Mouse (Mus musculus) 3T3-L1 (cell line): Measurements from ENCODE around the gene Terb1.

Experiments used
- DNase-seq: peaks from one replicate; pipeline ENCODE4 v3.0.0-alpha.2; 2015; ENCODE audit warnings: low read depth, low spot score

Terb1 gene

GRCm38 (mm10) chr8:104509061-104510006 is at the start of gene Terb1:
TSS of gene Terb1 (minus strand) at chr8:104509910.
- DNase-seq: no peak

DNA sequence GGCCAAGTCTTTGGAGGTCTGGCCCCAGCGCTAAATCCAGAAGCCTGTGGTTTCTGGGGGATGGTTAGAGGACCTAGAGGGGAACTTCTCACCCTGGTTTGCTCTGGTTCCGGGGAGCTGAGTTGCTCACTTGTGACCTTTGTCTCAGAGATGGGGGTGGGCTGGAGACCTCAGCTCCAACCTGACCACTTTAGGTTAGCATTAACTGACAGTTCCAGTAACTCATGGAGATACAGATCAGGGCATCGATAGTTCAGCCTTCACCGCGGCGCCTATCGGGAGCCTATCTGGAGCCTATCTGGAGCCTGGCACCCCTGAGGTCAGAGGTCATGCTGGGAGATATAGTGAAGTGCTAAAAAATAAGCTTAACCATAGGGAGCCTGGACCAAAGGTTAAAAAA is 47.5 kb upstream of the Terb1 start:
- no peak for DNase-seq

DNA sequence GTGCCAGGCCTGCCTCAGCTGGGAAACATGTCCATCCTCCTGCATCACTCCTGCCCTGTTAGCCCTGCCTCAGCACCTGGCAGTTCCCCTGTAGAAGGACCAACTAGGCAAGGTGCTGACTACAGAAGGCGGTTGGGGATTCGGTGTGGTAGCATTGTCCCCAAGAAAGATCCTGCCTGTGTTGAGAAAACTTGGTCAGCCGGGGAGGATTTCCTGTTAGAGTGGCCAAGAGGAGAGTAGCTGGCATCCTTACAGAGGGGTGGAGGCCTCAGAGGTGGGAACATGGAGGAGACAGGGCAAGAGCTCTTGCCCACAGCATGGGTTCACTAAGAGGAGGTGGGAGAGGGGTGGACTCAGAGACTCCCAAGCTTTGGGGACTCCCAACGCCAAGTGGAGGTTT is 45.5 kb upstream of the Terb1 start:
- no peak for DNase-seq

GRCm38 (mm10) chr8:104543440-104544045 is 33.8 kb upstream of the Terb1 start:
- no peak for DNase-seq

DNA sequence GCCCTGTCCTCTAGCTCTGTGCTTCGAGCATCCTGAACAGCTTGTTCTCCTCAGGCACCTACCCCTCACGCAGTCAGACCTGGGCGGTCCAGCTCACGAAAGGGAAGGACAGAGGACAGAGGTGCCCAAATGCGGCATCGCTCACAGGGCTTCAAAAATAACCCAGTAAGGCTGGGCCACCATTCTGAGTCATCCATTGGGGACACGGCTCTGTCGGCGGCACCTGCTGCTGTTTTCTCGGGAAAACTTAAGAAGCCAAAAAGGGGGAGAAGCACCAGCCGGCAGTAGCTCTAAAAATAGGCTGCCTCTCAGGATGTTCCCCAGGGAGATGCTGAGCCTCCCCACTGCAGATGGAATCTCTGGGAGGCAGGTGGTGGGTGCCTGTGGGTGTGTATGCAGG is 32.5 kb upstream of the Terb1 start:
- DNase-seq: no peak

GRCm38 (mm10) chr8:104541515-104541880 is 31.8 kb upstream of the Terb1 start:
- no peak for DNase-seq

DNA sequence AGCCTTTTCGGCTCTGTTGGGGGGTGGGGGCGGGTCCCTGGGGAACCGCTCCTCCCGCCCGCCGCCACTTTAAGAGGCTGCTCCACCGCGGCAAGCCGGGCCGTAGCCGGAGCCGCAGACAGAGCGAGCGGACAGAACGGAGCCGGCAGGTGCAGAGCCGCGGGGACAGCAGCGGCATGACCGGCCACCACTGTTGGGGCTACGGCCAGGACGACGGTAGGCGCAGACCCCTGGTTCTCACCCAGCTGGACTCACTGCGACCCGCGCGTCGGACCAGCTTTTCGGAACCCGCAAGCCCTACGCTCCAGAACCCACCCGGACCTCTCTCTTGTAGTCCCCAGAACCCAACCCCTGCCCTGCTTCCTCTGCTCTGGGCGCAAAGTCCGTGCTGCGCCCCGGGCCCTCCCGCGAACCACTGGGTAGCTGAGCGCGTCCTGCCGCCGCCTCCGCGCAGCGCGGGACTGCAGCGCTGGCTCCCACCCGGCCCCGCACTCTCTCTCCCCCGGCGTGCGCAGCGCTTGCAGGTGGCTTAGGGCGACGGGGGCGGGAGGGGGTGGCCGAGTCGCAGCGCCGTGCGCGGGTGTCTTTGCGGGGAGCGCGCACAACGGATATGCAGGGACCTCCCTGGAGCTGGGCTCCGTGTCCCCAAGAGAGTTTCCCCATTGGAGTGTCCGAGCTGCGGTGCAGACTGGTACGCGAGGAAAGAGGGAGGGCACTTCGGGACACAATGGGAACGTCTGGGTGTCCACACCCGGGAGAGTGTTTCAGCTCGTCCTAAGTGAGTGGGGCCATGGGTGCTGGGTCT is 31.2 kb upstream of the Terb1 start:
- DNase-seq: no peak

DNA sequence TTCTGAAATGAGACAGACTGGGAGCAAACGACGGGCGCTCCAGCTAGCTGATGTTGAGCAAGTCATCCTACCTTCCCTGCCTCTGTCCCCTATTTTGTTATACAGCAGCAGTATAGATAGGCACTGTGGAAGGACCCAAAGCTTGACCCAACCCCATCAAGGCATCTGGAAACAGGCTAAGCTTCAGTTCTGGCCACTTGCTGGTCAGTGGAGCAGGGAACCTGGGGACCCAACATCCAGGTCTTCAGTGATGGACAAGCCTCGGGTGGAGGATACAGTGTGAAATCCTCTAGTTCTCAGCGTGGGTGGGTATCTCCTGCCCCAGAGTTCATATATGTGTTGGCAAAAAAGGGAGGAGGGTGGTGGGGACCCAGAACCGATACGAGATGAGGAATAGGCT is 30.5 kb upstream of the Terb1 start:
- no peak for DNase-seq

DNA sequence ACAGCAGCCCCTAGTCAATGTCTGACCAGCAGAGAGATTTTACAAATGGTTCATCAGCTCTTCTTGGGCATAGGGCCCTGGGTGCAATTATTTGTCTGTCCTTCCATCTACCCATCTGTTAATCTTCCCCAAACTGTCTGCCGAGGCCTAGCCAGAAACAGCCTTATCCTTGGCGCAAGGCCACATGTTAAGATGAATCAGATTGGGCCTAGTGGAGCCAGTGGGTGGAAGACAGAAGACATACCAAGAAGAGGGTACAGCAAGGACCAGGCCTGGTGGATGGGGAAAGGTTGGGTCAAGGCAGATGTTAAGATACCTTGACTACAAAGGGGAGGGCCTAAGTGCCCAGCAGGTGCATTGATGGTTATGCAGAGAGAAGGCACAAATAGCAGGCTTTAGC is 29.9 kb upstream of the Terb1 start:
- DNase-seq: no peak

GRCm38 (mm10) chr8:104538896-104539295 is 29.2 kb upstream of the Terb1 start:
- no peak for DNase-seq

DNA sequence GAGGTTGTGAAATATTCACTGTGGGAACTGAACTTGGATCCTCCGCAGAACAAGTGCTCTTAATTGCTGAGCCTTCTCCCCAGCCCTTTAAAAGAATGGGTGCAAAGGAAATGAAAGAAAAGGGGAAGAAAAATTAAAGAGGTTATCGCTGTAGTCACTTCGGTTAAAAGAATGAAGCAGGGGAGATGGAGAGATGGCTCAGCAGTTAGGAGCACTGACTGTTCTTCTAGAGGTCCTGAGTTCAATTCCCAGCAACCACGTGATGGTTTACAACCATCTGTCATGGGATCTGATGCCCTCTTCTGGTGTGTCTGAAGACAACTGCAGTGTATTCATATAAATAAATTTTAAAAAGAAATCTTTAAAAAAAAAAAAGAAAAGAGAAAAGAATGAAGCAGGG is 26.3 kb upstream of the Terb1 start:
- no peak for DNase-seq

DNA sequence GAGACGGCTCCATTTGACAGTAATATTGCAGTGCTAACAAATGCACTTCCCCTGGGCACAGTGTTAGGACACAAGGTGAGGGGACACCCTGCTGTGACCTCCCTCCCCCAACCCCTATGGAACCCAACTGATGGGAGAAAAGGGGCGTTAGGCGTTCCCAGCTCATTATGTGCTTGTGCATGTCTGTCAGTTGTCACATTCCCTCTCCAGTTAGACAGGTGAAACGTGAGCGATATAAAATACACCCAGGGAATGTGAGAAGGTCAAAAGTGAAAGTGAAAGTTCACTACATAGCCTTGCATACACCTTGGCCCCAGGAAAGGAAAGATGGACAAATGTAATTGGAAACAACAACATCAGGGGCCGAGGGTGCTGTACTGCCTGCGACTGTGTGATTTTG is 25.7 kb upstream of the Terb1 start:
- peak; percentile 52 for DNase-seq

DNA sequence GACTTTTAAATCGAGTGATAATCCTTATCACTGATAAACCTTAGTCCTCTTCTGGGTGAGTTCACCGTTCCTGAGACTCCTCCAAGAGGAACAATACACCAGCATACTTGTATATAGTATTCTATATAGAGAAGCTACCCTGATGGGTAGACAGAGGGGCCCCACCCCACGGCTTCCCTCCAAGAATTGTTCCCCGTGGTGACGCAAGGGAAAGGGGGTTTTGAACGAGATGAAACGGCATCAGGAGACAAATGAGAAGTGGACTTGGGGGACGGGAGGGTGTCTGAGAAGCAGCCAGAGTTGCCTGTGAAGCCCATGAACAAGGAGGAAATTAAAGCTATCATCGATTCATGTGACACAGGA is 25.1 kb upstream of the Terb1 start:
- no peak for DNase-seq

GRCm38 (mm10) chr8:104533971-104534778 is 24.5 kb upstream of the Terb1 start, which contains the start of the genes Nae1 and Car7:
TSS of gene Nae1 (minus strand) at chr8:104534637.
TSS of gene Car7 (plus strand) at chr8:104534689.
- peak; percentile 93 for DNase-seq

- no peak for DNase-seq
Observed at GRCm38 (mm10) chr8:104533551-104533950, 23.8 kb upstream of the Terb1 start.

- DNase-seq: no peak
Observed at GRCm38 (mm10) chr8:104529671-104530070, 20.0 kb upstream of the Terb1 start.

DNA sequence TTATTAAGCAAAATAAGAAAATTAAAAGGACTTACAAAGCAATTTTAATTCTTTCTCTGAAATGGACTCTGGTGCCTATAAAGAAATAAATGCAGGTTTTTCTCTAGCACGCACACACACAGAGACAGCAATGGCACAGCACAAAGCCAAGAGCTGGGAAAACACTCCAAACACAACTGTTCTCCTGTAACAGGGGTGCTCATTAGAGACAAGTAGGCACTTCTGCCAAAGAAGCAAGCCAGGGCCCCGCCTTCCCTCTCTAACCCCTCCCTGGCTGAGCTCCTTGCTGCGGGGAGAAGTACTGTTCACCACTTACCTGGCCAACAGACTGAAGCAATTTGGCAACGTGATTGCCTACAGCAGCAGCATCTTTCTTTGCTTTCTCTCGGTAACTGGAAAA is 8.2 kb upstream of the Terb1 start:
- no peak for DNase-seq

DNA sequence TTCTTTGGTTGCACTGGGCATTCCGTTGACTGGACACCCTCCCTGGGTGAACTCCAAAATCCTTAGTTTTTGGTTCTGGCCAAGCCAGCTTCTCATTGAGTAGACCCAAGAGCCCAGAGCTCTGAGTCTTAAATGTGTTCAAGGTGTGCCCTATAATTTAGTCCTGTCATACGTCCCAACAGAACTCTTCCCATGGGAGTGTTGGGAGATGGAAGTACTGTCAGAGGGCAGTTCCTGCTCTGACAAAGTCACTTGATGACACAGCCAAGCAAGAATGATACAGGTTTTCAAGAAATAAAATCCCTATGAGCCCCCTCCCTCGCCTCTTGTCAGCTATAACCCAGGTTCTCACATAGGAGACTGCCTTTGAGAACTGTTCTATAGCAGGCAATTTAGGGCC is 424 bp upstream of the Terb1 start:
- DNase-seq: no peak

DNA sequence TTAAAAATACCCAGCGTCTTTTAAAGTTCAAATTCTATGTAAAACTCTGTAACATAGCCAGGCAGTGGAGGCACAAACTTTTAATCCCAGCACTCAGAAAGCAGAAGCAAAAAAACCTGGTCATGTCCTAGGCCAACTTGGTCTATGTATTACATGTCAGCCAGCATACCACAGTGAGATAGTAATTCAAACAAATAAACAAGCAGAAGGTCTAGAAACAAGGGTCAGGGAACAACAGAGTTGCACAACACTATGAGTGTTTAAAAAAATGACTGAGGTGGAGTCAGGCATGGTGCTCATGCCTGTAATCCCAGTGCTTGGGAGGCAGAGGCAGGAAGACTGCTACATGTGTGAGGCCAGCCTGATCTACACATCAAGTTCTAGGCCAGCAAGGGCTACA is 30.6 kb downstream of the Terb1 start:
- DNase-seq: peak; percentile 3

DNA sequence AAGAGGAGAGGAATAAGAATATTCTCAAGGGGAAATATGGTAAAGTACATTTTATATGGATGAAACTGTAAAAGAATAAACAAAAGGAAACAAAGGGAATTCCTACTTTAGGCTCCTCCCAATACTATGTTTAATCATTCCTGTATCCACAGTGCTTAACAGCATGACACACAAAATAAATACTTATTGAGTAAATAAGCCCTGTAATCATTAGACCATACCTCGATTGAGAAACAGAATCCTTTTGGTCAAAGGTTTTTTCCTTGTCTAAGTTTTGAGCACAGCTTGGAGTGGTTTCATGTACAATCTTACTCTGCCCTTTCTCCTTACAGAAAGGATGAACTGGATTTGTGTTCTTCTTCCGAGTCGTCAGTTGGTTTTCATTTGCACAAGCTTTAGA is 37.2 kb downstream of the Terb1 start:
- DNase-seq: no peak

DNA sequence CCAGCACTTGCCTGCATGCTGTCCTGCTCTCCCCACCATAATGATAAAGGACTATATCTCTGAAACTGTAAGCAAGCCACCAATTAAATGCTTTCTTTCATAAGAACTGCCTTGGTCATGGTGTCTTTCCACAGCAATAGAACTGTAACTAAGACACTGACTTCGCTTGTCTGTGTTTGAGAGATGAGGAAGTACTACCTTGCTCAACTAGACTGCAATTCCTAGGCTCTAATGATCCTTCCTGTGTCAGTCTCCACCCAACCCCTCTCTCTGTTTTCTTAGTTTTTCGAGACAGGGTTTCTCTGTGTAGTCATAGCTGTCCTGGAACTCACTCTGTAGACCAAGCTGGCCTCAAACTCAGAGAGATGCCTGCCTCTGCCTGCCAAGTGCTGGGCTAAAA is 42.2 kb downstream of the Terb1 start:
- no peak for DNase-seq

DNA sequence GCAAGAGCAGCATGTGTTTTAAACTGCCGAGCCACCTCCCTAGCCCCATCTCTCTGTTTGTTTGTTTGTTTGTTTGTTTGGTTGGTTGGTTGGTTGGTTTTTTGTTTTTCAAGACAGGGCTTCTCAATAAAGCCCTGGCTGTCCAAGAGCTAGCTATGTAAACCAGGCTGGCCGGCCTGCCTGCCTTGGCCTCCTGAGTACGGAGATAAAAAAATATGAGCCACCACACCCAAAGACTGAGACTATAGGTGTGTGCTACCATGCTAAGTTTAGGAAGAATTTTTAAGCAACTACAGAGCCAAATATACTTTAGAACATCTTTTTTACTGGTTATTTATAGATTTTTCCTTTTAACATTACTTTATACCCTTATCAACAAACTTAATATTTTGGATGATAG is 57.5 kb downstream of the Terb1 start:
- DNase-seq: no peak
